Mouse (Mus musculus) limb, embryonic 14.5 days (tissue): ENCODE data around the gene Prdm8. TPM values are rescaled to one million over a fixed set of nuclear protein-coding genes. Genes with fewer than 3 reads are reported as not detected.

ENCODE experiments used
- ATAC-seq: fragments of 200-750 bp; cut with Nextera tagmentation; 2 replicates; pipeline ENCODE4 v1.8.0; 2017; ENCODE audit warnings: low read depth, moderate number of reproducible peaks, moderate TSS enrichment; ENCODE audit not compliant: low FRiP score
- DNase-seq: peaks from one replicate; pipeline ENCODE4 v3.0.0-alpha.2; 2015; ENCODE audit warnings: low spot score
- H3K27ac ChIP-seq: fragments of 300-500 bp; sonication (generic); replicated peaks from 2 replicates; pipeline ENCODE4 v1.5.1; 2014; ENCODE audit warnings: low read depth, mild to moderate bottlenecking, low read length, moderate library complexity, mixed read lengths
- H3K27me3 ChIP-seq: fragments of 300-500 bp; sonication (generic); 2 replicates; pipeline ENCODE4 v1.6.1; 2014; ENCODE audit warnings: low read length, mixed read lengths; ENCODE audit not compliant: control insufficient read depth, insufficient read depth
- H3K36me3 ChIP-seq: fragments of 300-500 bp; sonication (generic); 2 replicates; pipeline ENCODE4 v1.6.1; 2014; ENCODE audit warnings: mild to moderate bottlenecking, low read length, moderate library complexity, mixed read lengths; ENCODE audit not compliant: control insufficient read depth, insufficient read depth
- H3K4me1 ChIP-seq: fragments of 300-500 bp; sonication (generic); 2 replicates; pipeline ENCODE4 v1.6.1; 2014; ENCODE audit warnings: antibody characterized with exemption, low read length, mixed read lengths; ENCODE audit not compliant: control insufficient read depth, insufficient read depth
- H3K4me2 ChIP-seq: fragments of 300-500 bp; sonication (generic); replicated peaks from 2 replicates; pipeline ENCODE4 v1.6.1; 2014; ENCODE audit warnings: low read depth, mild to moderate bottlenecking, low read length, moderate library complexity; ENCODE audit not compliant: severe bottlenecking
- H3K4me3 ChIP-seq: fragments of 300-500 bp; sonication (generic); replicated peaks from 2 replicates; pipeline ENCODE4 v1.5.1; 2014; ENCODE audit warnings: low read length
- H3K9ac ChIP-seq: fragments of 300-500 bp; sonication (generic); 2 replicates; pipeline ENCODE4 v1.6.1; 2014; ENCODE audit warnings: mild to moderate bottlenecking, low read depth, low read length, moderate library complexity; ENCODE audit not compliant: severe bottlenecking
- H3K9me3 ChIP-seq: fragments of 300-500 bp; sonication (generic); 2 replicates; pipeline ENCODE4 v1.6.1; 2016; ENCODE audit warnings: low read length; ENCODE audit not compliant: control insufficient read depth
- POLR2A ChIP-seq: fragments of 200-500 bp; IDR thresholded peaks from 2 replicates; pipeline ENCODE4 v1.8.0; 2012; ENCODE audit warnings: inconsistent platforms, mild to moderate bottlenecking, moderate library complexity, borderline replicate concordance; ENCODE audit not compliant: insufficient read depth, insufficient read length; ENCODE audit errors: extremely low read depth
- WGBS: fragments of 180-500 bp; shearing (Covaris S2); extraction: QIAGEN DNeasy Blood & Tissue Kit; methylation state at CpG from one replicate; pipeline ENCODE4 v1.1.7; 2014; 5-methylcytosine and 5-hydroxymethylcytosine counted together
- polyA plus RNA-seq, 2 experiments: library from polyadenylated mRNA; depleted of rRNA in 1 of 2; stranded (reverse) in 1 of 2; unstranded in 1 of 2; fragments of >200 nt; fragmentation: Nextera tagmentation in 1 of 2; extraction: Ambion mirVana in 1 of 2; gene quantifications; 2 replicates each; pipeline versions ENCODE4 v1.2.1 to v1.2.3; 2012 to 2014

Prdm8 gene
- polyA plus RNA-seq, 2 experiments = 0.58 to 1.7 TPM

- Histone ChIP-seq H3K36me3 (no peaks in the 10 kb centered on the region), H3K27ac (no peak overlapping the region), H3K9ac (no peak overlapping the region), H3K4me3 (no peak overlapping the region), H3K27me3 (peaks cover 70% of the 10 kb centered on the region), H3K9me3 (no peaks in the 10 kb centered on the region), H3K4me1 (peaks cover 8% of the 10 kb centered on the region), H3K4me2 (no peak overlapping the region)
- DNase-seq (no peak), ATAC-seq (no peak)
- WGBS = 3% methylated on average over 15 of the region's 15 CpGs
- no peak for TF ChIP-seq POLR2A
Measured at GRCm38 (mm10) chr5:98172502-98173181, 5.6 kb downstream of the Prdm8 start.

DNA sequence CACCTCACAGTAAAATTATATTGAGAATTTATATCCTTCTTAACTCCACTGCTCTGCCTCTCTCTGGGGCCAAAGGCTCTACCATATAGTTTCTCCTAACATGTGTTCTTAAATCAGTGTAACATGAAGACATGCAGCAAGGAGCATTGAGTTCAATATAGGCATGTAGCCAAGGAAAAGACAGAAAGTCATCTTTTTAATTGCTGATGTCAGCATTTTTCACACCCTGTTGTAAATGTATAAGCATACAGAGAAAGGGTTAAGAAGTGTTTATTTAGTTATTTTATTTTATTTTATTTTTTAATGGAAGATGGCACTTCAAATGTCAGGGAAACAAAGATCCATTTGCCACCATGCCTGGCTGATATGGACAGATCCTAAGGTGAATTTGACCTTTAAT is 6.7 kb downstream of the Prdm8 start:
- no peak for TF ChIP-seq POLR2A
- DNase-seq = no peak

DNA sequence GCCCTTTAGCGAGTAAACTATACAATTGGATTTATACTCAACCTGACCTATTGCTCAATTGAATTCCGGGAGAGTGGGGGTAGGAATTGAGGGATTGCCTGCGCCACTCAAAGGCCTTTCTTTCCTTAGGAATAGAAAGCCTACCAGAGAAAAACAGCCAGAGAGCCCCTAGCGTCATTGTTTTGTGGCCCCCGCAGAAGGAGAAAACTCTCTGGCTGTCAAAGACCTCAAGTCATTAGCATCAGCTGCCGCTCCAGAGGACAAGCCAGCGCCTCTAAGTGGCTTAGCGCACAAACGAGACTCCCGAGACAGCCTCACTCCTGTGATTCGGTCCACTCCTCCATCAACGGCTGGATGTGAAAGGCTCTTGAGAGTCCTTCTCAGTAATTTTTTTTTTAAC is 12.6 kb downstream of the Prdm8 start:
- H3K4me2 ChIP-seq = no peak overlapping the region
- no peaks in the 10 kb centered on the region for H3K4me1 ChIP-seq
- no peak overlapping the region for H3K4me3 ChIP-seq
- DNase-seq (no peak), ATAC-seq (no peak)
- H3K9me3 ChIP-seq = no peaks in the 10 kb centered on the region
- no peak overlapping the region for H3K27ac ChIP-seq
- WGBS = 2% methylated on average over 12 of the region's 12 CpGs
- no peak for TF ChIP-seq POLR2A
- no peak overlapping the region for H3K9ac ChIP-seq
- no peaks in the 10 kb centered on the region for H3K36me3 ChIP-seq
- H3K27me3 ChIP-seq = peaks cover 78% of the 10 kb centered on the region

More for the DNA sequence above, 6.7 kb downstream of the Prdm8 start:
- H3K4me1 ChIP-seq = peaks cover under 1% of the 10 kb centered on the region; the same call in 1 of the 2 replicates
- H3K9me3 ChIP-seq = no peaks in the 10 kb centered on the region
- no peaks in the 10 kb centered on the region for H3K36me3 ChIP-seq
- ATAC-seq = no peak
- no peak overlapping the region for H3K9ac ChIP-seq
- H3K4me2 ChIP-seq = no peak overlapping the region
- peaks cover 69% of the 10 kb centered on the region for H3K27me3 ChIP-seq
- no peak overlapping the region for H3K4me3 ChIP-seq
- H3K27ac ChIP-seq = no peak overlapping the region

DNA sequence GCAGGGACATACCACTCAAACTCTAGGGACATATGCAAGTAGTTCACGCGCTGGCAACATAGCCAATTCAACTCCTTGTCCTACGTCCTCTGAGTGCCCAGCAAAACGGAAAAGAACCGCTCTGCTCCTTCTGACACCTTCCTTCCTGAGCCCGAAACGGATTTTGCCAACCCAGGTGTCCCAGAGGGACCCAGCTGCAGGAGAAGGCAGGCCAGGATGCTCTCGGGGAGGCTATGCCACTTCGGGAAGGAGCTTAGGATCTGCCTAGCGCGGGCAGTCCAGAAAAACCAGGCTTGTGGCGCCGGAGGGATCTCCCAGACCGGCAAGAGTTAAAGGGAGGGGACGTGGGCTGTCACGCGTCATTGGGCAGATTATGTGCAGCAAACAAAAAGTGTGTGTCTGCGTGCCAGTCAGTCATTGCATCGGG is 13.5 kb downstream of the Prdm8 start:
- Histone ChIP-seq H3K4me1 (no peaks in the 10 kb centered on the region), H3K9ac (no peak overlapping the region), H3K4me3 (0 out of 2 replicates have a peak overlapping the region, but pooled peaks have one; percentile 16), H3K4me2 (no peak overlapping the region), H3K9me3 (no peaks in the 10 kb centered on the region), H3K36me3 (no peaks in the 10 kb centered on the region), H3K27ac (no peak overlapping the region), H3K27me3 (peaks cover 86% of the 10 kb centered on the region)
- ATAC-seq (no peak), DNase-seq (no peak)
- under 1% methylated on average over 17 of the region's 19 CpGs for WGBS
- TF ChIP-seq POLR2A = no peak

DNA sequence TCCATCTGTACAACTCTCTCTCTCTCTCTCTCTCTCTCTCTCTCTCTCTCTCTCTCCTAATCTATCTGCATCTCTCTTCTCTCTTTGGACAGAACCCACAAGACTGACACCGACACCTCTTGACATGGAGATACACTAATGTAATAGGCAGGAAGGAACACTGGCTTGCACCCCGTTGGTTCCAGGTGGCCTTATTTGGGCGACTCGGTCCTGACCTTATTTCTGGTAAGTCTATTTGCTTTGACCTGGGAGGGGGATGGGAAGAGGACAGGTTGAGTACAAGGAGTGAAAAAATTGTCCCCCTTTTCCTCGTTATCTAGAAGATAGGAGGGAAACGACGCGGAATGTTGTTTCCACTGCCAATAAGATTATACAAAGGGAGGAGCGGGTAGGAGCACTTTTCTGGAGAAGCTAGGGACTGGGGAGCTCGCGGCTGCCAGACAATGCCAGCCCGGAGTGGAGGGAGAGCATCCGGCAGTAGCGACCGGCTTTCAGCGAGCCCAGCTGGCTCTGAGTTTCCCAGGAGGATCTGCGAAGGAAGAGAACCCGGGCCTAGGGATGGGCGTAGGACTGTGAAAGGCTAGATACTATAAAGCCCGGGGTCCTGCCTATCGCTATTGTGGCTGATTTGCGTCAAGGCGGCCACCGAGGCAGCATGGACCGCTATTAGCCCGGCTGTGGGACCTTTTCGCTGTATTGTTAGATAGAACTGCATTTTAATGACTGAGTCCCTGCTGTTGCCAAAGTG is 14.1 kb downstream of the Prdm8 start:
- Histone ChIP-seq H3K4me2 (peak overlapping the region; percentile 27; the same call in 1 of the 2 replicates), H3K9ac (no peak overlapping the region), H3K27me3 (peaks cover 92% of the 10 kb centered on the region), H3K9me3 (no peaks in the 10 kb centered on the region), H3K4me3 (0 out of 2 replicates have a peak overlapping the region, but pooled peaks have one; percentile 16), H3K36me3 (no peaks in the 10 kb centered on the region), H3K27ac (no peak overlapping the region), H3K4me1 (no peaks in the 10 kb centered on the region)
- WGBS = under 1% methylated on average over 27 of the region's 27 CpGs
- DNase-seq = no peak
- no peak for ATAC-seq
- no peak for TF ChIP-seq POLR2A
